Mouse (Mus musculus) T-helper 17 cell (primary cell): ENCODE measurements at regions not wholly inside any gene's neighbourhood (a gene's known extent, or its start where the extent isn't known, plus 50 kb on each side); places are given as distances from the start of the nearest gene placed in this dataset.

Source experiments
- in situ Hi-C, 2 experiments: fragments of 300-600 bp; cut with MboI, MseI; formaldehyde crosslinking; loops; 1 replicate in 1 of 2; 2 replicates in 1 of 2; pipeline ENCODE4 v1.15.1; 2025; ENCODE audit warnings: high pct_unique_total_duplicates in 2 of 2

GRCm38 (mm10) chr10:43710886-43711256 lies 132.8 kb downstream of the Cd24a start:
- in situ Hi-C loops: no loop called here

DNA sequence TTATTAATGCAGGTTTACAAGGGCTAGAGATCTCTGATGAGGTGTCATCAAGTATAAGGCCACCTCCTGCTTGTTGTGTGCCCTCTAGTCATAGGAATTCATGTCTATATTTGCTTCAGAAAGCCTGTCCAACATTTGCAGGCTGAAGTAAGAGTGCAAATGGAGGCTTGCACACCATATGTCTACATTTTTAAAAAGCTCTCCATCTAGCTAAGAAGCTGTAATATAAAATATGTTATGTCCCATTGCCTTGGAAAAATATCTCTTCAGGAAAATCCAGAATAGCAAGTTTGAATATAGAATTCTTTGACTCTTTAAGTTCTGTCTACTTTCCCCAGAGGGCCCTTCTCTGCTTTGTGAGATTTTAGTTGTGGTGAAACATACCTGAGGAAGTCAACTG lies 134.6 kb downstream of the Cd24a start:
- in situ Hi-C loops: no loop called here

- in situ Hi-C loops: no loop called here
These were observed 140.7 kb downstream of the Cd24a start for GRCm38 (mm10) chr10:43718768-43719167.

DNA sequence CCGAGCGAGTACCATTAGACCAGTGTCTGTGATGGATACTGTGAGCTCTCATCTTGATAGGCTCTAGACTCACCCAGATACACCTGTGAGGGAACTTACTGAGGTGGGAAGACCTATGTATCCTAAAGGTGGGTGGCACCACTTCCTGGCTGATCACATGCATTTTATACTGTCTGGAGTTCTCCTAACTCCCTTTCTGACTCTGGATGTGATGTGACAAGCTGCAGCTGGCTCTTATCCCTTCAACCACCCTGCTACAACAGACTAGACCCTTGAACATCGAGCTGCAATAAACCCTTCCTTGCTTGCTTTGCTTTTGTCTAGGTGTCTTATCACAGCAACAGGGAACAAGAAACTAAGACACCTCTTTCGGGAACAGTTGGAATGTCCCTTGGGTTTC lies 143.3 kb downstream of the Cd24a start:
- in situ Hi-C loops: no loop called here

- in situ Hi-C loops: no loop called here
These were observed 144.1 kb downstream of the Cd24a start for GRCm38 (mm10) chr10:43722164-43722563.

- in situ Hi-C loops: no loop called here
These were observed 144.9 kb downstream of the Cd24a start for GRCm38 (mm10) chr10:43722711-43723614.

- in situ Hi-C loops: no loop called here
These were observed 145.5 kb downstream of the Cd24a start for GRCm38 (mm10) chr10:43723615-43723937.

DNA sequence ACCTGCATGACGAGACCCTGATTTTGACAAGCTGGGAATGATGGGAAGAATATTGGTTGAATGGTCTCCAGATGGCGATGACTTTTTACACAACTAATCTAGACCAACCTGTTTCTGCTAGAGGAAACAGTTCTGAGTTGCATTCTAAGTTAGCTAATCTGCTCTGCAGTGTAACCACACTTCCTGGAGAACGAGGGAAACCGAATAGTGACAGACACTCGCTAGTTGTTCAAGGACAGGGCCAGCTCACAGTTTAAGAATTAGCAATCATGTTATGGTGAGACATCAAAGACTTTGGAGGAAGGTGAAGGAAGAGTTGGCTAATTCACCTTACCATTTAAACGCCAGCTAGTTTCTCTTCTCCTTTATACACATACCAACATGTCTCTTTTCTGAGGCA lies 149.7 kb downstream of the Cd24a start:
- in situ Hi-C loops: no loop called here

- in situ Hi-C loops: no loop called here
These were observed 151.1 kb downstream of the Cd24a start for GRCm38 (mm10) chr10:43729184-43729583.

GRCm38 (mm10) chr10:43733618-43734415 lies 155.7 kb downstream of the Cd24a start:
- in situ Hi-C loops: loop anchor here in 1 of 2 experiments (10.0 kb wide), 1 partner anchor 181 kb away; no protein-coding TSS in a partner anchor

DNA sequence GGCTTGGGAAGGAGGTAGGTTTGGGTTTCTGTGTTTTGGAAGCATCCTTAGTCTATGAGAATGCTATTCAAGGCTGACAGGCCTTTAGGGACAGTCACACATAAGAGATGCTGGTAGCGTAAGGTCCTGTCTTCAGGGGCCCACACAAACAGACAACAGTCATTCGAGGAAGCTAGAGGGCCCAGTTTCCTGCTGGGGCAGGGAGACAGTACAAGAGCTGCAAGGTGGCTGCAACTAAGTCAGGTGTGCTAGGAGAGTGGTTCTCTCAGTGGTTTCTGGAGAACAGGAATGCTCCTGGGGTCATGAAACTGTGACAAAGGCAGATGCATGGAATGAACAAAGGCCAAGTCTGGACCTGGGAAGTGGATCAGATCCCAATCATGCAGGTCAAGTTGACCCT lies 161.1 kb downstream of the Cd24a start:
- in situ Hi-C loops: loop anchor here in 1 of 2 experiments (10.0 kb wide), 1 partner anchor 176 kb away; no protein-coding TSS in a partner anchor

DNA sequence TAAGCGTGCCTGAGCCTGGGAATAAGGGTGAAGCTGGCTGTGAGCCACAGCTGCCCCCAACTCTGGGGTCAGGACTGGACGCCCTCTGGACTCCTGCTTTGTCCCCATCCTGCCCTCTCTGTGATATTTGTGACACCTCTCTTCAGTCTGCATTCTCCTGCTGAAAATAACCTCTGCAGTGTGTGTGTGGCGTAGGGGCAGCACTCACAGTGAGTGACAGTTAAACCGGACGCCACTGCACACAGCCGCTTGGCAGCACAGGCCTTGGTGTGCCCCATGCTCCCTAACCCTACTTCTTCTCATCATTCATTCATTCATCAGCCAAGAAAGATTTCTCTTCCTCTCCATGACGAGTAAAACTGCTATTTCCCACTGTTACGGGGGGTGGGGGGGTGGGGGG lies 161.6 kb downstream of the Cd24a start:
- in situ Hi-C loops: loop anchor here in 1 of 2 experiments (10.0 kb wide), 1 partner anchor 175 kb away; no protein-coding TSS in a partner anchor

GRCm38 (mm10) chr10:43740204-43740865 lies 161.2 kb downstream of the Qrsl1 start:
- in situ Hi-C loops: no loop called here

DNA sequence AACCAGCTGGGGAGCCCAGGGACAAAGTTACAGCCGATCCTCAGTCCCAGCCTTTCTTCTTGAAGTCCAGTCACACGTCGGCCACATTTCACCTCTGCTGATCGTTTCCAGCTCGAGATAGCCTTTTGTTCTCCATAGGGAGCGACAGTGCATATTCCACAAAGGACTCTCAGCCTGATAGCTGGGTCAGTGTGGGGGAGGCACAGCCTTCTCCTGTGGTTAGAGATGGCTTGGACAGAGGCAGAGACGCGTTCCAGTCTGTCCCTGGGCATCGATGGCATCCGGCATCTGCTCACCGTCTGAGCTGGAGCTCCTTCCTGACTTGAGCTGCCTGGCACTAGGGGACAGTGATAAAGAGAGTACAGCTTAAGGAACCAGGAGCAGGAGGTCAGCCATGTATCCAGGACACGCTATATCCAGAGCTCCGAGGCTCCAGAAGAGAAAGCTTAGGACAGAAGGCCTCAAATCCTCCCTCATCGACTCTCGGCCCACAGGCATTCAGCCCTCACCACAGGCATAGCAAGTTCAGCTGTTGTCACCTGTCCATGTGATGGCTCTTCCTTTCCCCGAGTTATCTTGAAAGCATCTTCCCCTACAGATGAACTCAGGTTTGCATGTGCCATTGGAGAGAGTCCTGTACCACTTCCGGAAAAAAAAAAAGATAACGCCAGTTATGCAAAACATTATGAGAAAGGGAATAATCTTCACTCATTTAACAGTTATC lies 160.0 kb downstream of the Qrsl1 start:
- in situ Hi-C loops: no loop called here

DNA sequence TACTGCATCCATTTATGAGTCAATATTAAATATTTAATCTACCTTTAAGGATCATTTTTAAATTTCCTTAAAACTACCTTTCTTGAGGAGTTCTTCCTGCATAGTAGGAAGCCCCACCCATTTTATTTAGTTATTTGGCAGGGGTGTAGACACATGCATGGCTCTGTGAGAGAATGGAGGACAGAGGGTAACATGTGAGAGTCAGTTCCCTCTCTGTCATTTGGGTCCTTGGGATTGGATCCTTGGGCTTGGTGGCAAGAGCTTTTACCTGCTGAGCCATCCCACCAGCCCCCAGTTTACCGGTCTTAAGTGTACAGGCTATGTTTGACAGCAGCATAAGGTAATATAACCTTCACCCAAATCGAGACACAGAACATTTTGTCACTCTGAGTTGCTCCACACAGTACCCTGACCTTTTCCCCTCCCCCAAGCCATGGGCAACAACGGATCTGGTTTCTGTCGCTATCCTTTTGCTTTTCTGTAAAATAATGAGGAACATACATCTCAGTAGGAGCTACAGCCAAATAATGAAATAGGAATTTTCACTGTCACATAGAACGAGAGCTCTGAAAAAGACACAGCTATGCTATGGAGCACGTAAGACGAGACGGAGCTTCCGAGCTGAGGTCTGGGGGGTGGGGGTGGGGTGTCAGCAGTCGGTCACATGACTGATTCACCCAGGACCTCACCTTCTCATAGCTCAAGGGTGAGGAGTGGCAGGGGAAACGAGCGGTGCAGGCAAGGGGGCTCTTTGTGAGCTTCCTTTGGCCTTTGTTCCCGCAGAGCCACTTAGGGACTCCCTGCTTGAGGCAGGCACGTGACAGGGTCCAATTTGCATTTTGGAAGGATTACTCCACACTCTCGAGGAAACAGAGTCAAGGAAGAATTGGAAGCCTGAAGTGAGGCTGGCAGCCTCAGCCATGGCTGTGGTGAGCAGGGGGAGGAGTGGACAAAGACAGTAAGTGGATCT lies 159.2 kb downstream of the Qrsl1 start:
- in situ Hi-C loops: no loop called here

GRCm38 (mm10) chr10:43743188-43744120 lies 158.1 kb downstream of the Qrsl1 start:
- in situ Hi-C loops: no loop called here

DNA sequence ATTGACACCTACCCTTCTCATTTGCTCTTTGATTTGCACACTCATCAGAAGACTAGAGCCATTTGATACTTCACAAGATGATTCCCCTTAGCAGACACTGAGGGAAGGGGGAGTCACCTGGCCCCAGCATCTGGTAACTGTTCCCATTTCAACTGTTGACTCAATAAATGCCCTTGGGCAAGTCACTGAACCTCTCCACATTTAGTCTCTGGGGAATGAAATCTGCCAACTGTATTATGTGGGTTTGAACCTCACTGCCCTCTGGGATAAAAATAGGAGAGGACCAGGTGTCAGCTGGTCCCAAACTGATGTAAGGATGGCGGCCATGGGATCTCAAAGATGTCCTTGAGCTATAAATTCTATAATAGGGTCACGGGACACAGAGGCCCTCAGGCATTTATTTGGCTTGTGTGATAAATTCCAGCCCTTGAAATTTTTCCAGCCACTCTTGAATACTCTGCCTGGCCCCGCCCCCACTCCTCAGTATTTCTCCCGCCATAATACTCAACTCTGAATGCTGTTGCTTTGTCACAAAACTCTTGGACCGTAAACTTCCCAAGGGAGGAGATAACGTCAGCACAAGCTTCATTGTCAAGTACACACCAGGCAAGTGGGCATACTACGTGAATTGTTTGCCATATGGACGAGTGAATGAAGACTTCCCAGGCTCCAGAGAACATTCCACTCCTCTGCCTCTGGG lies 155.5 kb downstream of the Qrsl1 start:
- in situ Hi-C loops: loop anchor here in 1 of 2 experiments (5.0 kb wide), 1 partner anchor 169 kb away; the partner anchor contains the start of gene Cd24a

- in situ Hi-C loops: loop anchor here in 1 of 2 experiments (5.0 kb wide), 1 partner anchor 169 kb away; the partner anchor contains the start of gene Cd24a
These were observed 154.9 kb downstream of the Qrsl1 start for GRCm38 (mm10) chr10:43746631-43747001.
